Mouse (Mus musculus): ENCODE results near the gene Gm49352. TPM values are rescaled to one million over a fixed set of nuclear protein-coding genes. Genes with fewer than 3 reads are reported as not detected.

Gm49352 gene
- total RNA-seq (2023) = not detected

GRCm38 (mm10) chr13:61568074-61568473 lies at the start of gene Gm49352:
Gm49352 (minus strand) TSS chr13:61568174.

GRCm38 (mm10) chr13:61570027-61570426 lies 2.1 kb upstream of the Gm49352 start, which contains the start of gene Cts3:
Cts3 (minus strand) TSS chr13:61570127.

GRCm38 (mm10) chr13:61541631-61542030 lies 26.3 kb downstream of the Gm49352 start, which contains the start of gene Ctsm:
Ctsm (minus strand) TSS chr13:61541839.

Other genes with a start within 250 kb of the Gm49352 start
- not detected for gene Cts7, start 210.0 kb downstream of the Gm49352 start, total RNA-seq (2023)
- gene Ctsm, start 26.3 kb downstream of the Gm49352 start, total RNA-seq (2023) = not detected
- gene Cts3, start 2.0 kb upstream of the Gm49352 start, total RNA-seq (2023) = not detected

Data from neutrophil, adult 83 days (primary cell).